Mouse (Mus musculus): ENCODE data around the gene Tle4.

DNA sequence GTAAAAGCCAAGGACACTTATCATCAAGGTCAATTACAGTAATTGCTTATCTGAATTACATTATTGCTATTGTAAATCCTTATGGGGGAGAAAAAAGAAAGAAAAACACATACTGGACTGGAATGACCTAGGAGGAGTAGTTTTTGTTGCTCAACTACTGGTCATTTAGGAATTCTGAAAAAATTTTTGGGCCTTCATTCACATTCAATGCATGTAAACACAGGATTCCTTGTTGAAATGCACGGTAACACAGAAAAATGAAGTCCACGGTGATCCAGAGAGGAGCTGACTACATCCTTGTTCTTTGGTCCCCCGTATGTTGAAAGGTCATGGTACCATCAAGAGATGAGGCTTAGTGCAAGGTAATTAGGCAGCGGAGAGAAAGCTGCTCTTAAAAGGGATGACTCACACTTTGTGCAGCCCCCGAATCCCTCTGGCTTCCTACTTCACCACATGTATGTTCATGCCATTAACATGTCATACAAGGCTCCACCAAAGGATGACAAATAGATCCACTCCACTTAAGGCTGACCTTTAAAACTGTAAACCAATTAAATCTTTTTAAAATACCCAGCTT is 115.2 kb downstream of the Tle4 start:
- TF ChIP-seq CTCF (conservative IDR thresholded peaks at IDR 0.05 in 1 of 2, IDR thresholded peaks at IDR 0.05 in 1 of 2; ENCODE audit: low read depth in 2 of 2, low read length in 2 of 2) (no peak), CHD2 (IDR thresholded peaks at IDR 0.05; ENCODE audit: low read length) (no peak), NRF1 (IDR thresholded peaks at IDR 0.05; ENCODE audit: low read depth, low read length) (no peak), HCFC1 (IDR thresholded peaks at IDR 0.05; ENCODE audit: low read depth, low read length) (no peak), POLR2A (IDR thresholded peaks at IDR 0.05; ENCODE audit: low read depth, low read length) (no peak), USF1 (IDR thresholded peaks at IDR 0.05; ENCODE audit: low read depth, low read length) (no peak), MAFK (IDR thresholded peaks at IDR 0.05; ENCODE audit: insufficient replicate concordance, low read length) (no peak), ETS1 (conservative IDR thresholded peaks at IDR 0.05; ENCODE audit: low read depth, low read length) (no peak), GABPA (IDR thresholded peaks at IDR 0.05; ENCODE audit: insufficient replicate concordance, low read depth, low read length) (no peak), MAX (IDR thresholded peaks at IDR 0.05; ENCODE audit: low read length) (no peak), SIN3A (IDR thresholded peaks at IDR 0.05; ENCODE audit: low read length) (no peak)
